Mouse (Mus musculus): ENCODE measurements around the gene Adarb1.

- TF ChIP-seq CTCF (IDR thresholded peaks at IDR 0.05) (no peak), EP300 (IDR thresholded peaks at IDR 0.05) (no peak)
Observed at GRCm38 (mm10) chr10:77267027-77267426, 151.0 kb downstream of the Adarb1 start.

Data from lung, postnatal 0 days (tissue).